Mouse (Mus musculus): Measurements from ENCODE around the gene Prkaa1. TPM values are rescaled to one million over a fixed set of nuclear protein-coding genes. Genes with fewer than 3 reads are reported as not detected.
A peak's percentile ranks its signal among the peaks of the same experiment; 100 is the strongest.

Gene Prkaa1
- polyA plus RNA-seq, 2 experiments: 8.6 to 15.7 TPM

GRCm38 (mm10) chr15:5106293-5106692 lies 37.4 kb upstream of the Prkaa1 start:
- Histone ChIP-seq H3K9ac (replicated peaks) (no peak overlapping the region), H3K36me3 (replicated peaks; ENCODE audit: control insufficient read depth, insufficient read depth, low read depth) (no peaks in the 10 kb centered on the region), H3K4me1 (replicated peaks; ENCODE audit: control insufficient read depth in 2 of 2, insufficient read depth in 2 of 2, low read length in 1 of 2) (peaks cover 0 to 3% of the 10 kb centered on the region in 2 experiments), H3K9me3 (ENCODE audit: control insufficient read depth, low read length) (no peaks in the 10 kb centered on the region), H3K4me3 (ENCODE audit: insufficient read depth in 1 of 2, low read depth in 2 of 2, low read length in 2 of 2) (no peak overlapping the region), H3K4me2 (ENCODE audit: low read depth) (no peak overlapping the region), H3K27ac (no peak overlapping the region), H3K27me3 (ENCODE audit: control insufficient read depth, insufficient read depth, low read length) (peaks cover 7% of the 10 kb centered on the region)
- peak; percentile 16; the same call in 1 of the 2 replicates for ATAC-seq (ENCODE audit: insufficient read depth)
- WGBS (ENCODE audit: insufficient replicate concordance): 25% methylated on average over 2 of the region's 2 CpGs
- DNase-seq (ENCODE audit: low read depth in 3 of 3, low spot score in 3 of 3): no peak
- TF ChIP-seq EP300 (IDR thresholded peaks at IDR 0.05; ENCODE audit: low read depth) (no peak), CTCF (IDR thresholded peaks at IDR 0.05; ENCODE audit: low read depth) (peak; percentile 41; the same call in 1 of the 2 replicates)

- Histone ChIP-seq H3K27ac (no peak within 1 kb of the TSS), H3K4me1 (replicated peaks; ENCODE audit: control insufficient read depth in 2 of 2, insufficient read depth in 2 of 2, low read length in 1 of 2) (peaks cover 9 to 10% of the 10 kb centered on the region in 2 experiments), H3K9ac (replicated peaks) (peak within 1 kb of the TSS; percentile 57), H3K9me3 (ENCODE audit: control insufficient read depth, low read length) (no peaks in the 10 kb centered on the region), H3K4me2 (ENCODE audit: low read depth) (peak within 1 kb of the TSS; percentile 66), H3K27me3 (ENCODE audit: control insufficient read depth, insufficient read depth, low read length) (peaks cover 7% of the 10 kb centered on the region), H3K36me3 (replicated peaks; ENCODE audit: control insufficient read depth, insufficient read depth, low read depth) (no peaks in the 10 kb centered on the region), H3K4me3 (ENCODE audit: insufficient read depth in 1 of 2, low read depth in 2 of 2, low read length in 2 of 2) (peak within 1 kb of the TSS; percentile 35 to 52)
- 6% methylated on average over 21 of the region's 21 CpGs for WGBS (ENCODE audit: insufficient replicate concordance)
- DNase-seq (ENCODE audit: low read depth in 3 of 3, low spot score in 3 of 3): no peak
- no peak for ATAC-seq (ENCODE audit: insufficient read depth)
- no peak for TF ChIP-seq EP300 (IDR thresholded peaks at IDR 0.05; ENCODE audit: low read depth)
- TF ChIP-seq CTCF (IDR thresholded peaks at IDR 0.05; ENCODE audit: low read depth): no peak
These were observed 35.7 kb upstream of the Prkaa1 start, which contains the start of gene Card6 for GRCm38 (mm10) chr15:5107686-5108654. Card6 (minus strand) TSS chr15:5108539.

GRCm38 (mm10) chr15:5108655-5109040 lies 35.0 kb upstream of the Prkaa1 start:
- ATAC-seq (ENCODE audit: insufficient read depth) (no peak), DNase-seq (ENCODE audit: low read depth in 3 of 3, low spot score in 3 of 3) (no peak)
- Histone ChIP-seq H3K9ac (replicated peaks) (no peak overlapping the region), H3K27ac (no peak overlapping the region), H3K27me3 (ENCODE audit: control insufficient read depth, insufficient read depth, low read length) (peaks cover 7% of the 10 kb centered on the region), H3K9me3 (ENCODE audit: control insufficient read depth, low read length) (no peaks in the 10 kb centered on the region), H3K4me3 (ENCODE audit: insufficient read depth in 1 of 2, low read depth in 2 of 2, low read length in 2 of 2) (no peak overlapping the region; a peak in 1 of 4 replicates), H3K4me2 (ENCODE audit: low read depth) (peak overlapping the region; percentile 66), H3K4me1 (replicated peaks; ENCODE audit: control insufficient read depth in 2 of 2, insufficient read depth in 2 of 2, low read length in 1 of 2) (peaks cover 15 to 17% of the 10 kb centered on the region in 2 experiments), H3K36me3 (replicated peaks; ENCODE audit: control insufficient read depth, insufficient read depth, low read depth) (no peaks in the 10 kb centered on the region)
- no peak for TF ChIP-seq EP300 (IDR thresholded peaks at IDR 0.05; ENCODE audit: low read depth)
- no peak for TF ChIP-seq CTCF (IDR thresholded peaks at IDR 0.05; ENCODE audit: low read depth)
- WGBS (ENCODE audit: insufficient replicate concordance): 34% methylated on average over 3 of the region's 3 CpGs

- Histone ChIP-seq H3K4me3 (ENCODE audit: insufficient read depth in 1 of 2, low read depth in 2 of 2, low read length in 2 of 2) (no peak overlapping the region), H3K4me2 (ENCODE audit: low read depth) (peak overlapping the region; percentile 35), H3K27ac (peak overlapping the region; percentile 50; the same call in 1 of the 2 replicates), H3K9me3 (ENCODE audit: control insufficient read depth, low read length) (no peaks in the 10 kb centered on the region), H3K9ac (replicated peaks) (no peak overlapping the region), H3K4me1 (replicated peaks; ENCODE audit: control insufficient read depth in 2 of 2, insufficient read depth in 2 of 2, low read length in 1 of 2) (peaks cover 28 to 30% of the 10 kb centered on the region in 2 experiments), H3K27me3 (ENCODE audit: control insufficient read depth, insufficient read depth, low read length) (peaks cover 7% of the 10 kb centered on the region), H3K36me3 (replicated peaks; ENCODE audit: control insufficient read depth, insufficient read depth, low read depth) (peaks cover 6% of the 10 kb centered on the region; the same call in 1 of the 2 replicates)
- DNase-seq (ENCODE audit: low read depth in 3 of 3, low spot score in 3 of 3) (peak in 1 of 3 experiments; percentile 31), ATAC-seq (ENCODE audit: insufficient read depth) (peak; percentile 26)
- TF ChIP-seq CTCF (IDR thresholded peaks at IDR 0.05; ENCODE audit: low read depth): no peak
- no peak for TF ChIP-seq EP300 (IDR thresholded peaks at IDR 0.05; ENCODE audit: low read depth)
- WGBS (ENCODE audit: insufficient replicate concordance): 18% methylated on average over 3 of the region's 3 CpGs
These were observed 31.0 kb upstream of the Prkaa1 start for GRCm38 (mm10) chr15:5112651-5113050.

- no peaks in the 10 kb centered on the region for H3K9me3 ChIP-seq (ENCODE audit: control insufficient read depth, low read length)
- H3K9ac ChIP-seq (replicated peaks): peak overlapping the region; percentile 71
- WGBS (ENCODE audit: insufficient replicate concordance): 58% methylated on average over 8 of the region's 8 CpGs
- no peak for DNase-seq (ENCODE audit: low read depth in 3 of 3, low spot score in 3 of 3)
- H3K27ac ChIP-seq: peak overlapping the region; percentile 80
- H3K4me1 ChIP-seq (replicated peaks; ENCODE audit: control insufficient read depth in 2 of 2, insufficient read depth in 2 of 2, low read length in 1 of 2): peaks cover 27 to 35% of the 10 kb centered on the region in 2 experiments
- H3K4me3 ChIP-seq (ENCODE audit: insufficient read depth in 1 of 2, low read depth in 2 of 2, low read length in 2 of 2): peak overlapping the region; percentile 11 to 92; a peak in 3 of 4 replicates
- H3K36me3 ChIP-seq (replicated peaks; ENCODE audit: control insufficient read depth, insufficient read depth, low read depth): peaks cover 31% of the 10 kb centered on the region
- ATAC-seq (ENCODE audit: insufficient read depth): no peak
- H3K27me3 ChIP-seq (ENCODE audit: control insufficient read depth, insufficient read depth, low read length): no peaks in the 10 kb centered on the region
- peak overlapping the region; percentile 93 for H3K4me2 ChIP-seq (ENCODE audit: low read depth)
- TF ChIP-seq CTCF (IDR thresholded peaks at IDR 0.05; ENCODE audit: low read depth) (no peak), EP300 (IDR thresholded peaks at IDR 0.05; ENCODE audit: low read depth) (no peak)
These were observed 28.5 kb upstream of the Prkaa1 start for GRCm38 (mm10) chr15:5115173-5115572.

All from liver, embryonic 14.5 days (tissue).